Mouse (Mus musculus) bone marrow macrophage, adult 2 months (primary cell): ENCODE data around the gene Fto.

ENCODE experiments used
- CTCF ChIP-seq: IDR thresholded peaks from 2 replicates; pipeline ENCODE4 v1.5.1; 2012; ENCODE audit warnings: low read depth, mild to moderate bottlenecking, low read length, moderate library complexity
- POLR2A ChIP-seq: IDR thresholded peaks from 2 replicates; pipeline ENCODE4 v1.6.1; 2012; ENCODE audit warnings: mild to moderate bottlenecking, low read depth, low read length, borderline replicate concordance

GRCm38 (mm10) chr8:91454926-91455325 is 141.6 kb downstream of the Fto start:
- TF ChIP-seq POLR2A (no peak), CTCF (no peak)
